Mouse (Mus musculus): ENCODE measurements around the gene Map2k2. TPM values are rescaled to one million over a fixed set of nuclear protein-coding genes. Genes with fewer than 3 reads are reported as not detected.

Gene Map2k2
- polyA plus RNA-seq, 1 experiment from 2014 or later = 118 TPM

GRCm38 (mm10) chr10:81092465-81093250, 13.1 kb upstream of the Map2k2 start:
- no peak overlapping the region for H3K4me3 ChIP-seq (ENCODE audit: low read depth, low read length)
- no peak overlapping the region for H3K27ac ChIP-seq (ENCODE audit: low read length)
- no peaks in the 10 kb centered on the region for H3K9me3 ChIP-seq (ENCODE audit: low read length)
- no peaks in the 10 kb centered on the region for H3K27me3 ChIP-seq (replicated peaks; ENCODE audit: insufficient read depth, low read length)
- H3K4me1 ChIP-seq (ENCODE audit: insufficient read depth, low read depth, low read length) = no peaks in the 10 kb centered on the region
- no peak overlapping the region for H3K4me2 ChIP-seq (replicated peaks; ENCODE audit: low read depth, low read length)
- no peak overlapping the region for H3K9ac ChIP-seq (replicated peaks; ENCODE audit: low read depth)
- 45% methylated on average over 22 of the region's 22 CpGs for WGBS
- TF ChIP-seq EP300 (IDR thresholded peaks at IDR 0.05) (no peak), CTCF (IDR thresholded peaks at IDR 0.05) (no peak)
- ATAC-seq (peak; percentile 53), DNase-seq (ENCODE audit: low spot score) (peak; percentile 26)
- no peaks in the 10 kb centered on the region for H3K36me3 ChIP-seq (ENCODE audit: insufficient read depth, low read length)

- H3K4me2 ChIP-seq (replicated peaks; ENCODE audit: low read depth, low read length) = no peak overlapping the region
- no peak overlapping the region for H3K4me3 ChIP-seq (ENCODE audit: low read depth, low read length)
- no peaks in the 10 kb centered on the region for H3K4me1 ChIP-seq (ENCODE audit: insufficient read depth, low read depth, low read length)
- DNase-seq (ENCODE audit: low spot score) (no peak), ATAC-seq (no peak)
- no peaks in the 10 kb centered on the region for H3K27me3 ChIP-seq (replicated peaks; ENCODE audit: insufficient read depth, low read length)
- H3K9me3 ChIP-seq (ENCODE audit: low read length) = no peaks in the 10 kb centered on the region
- H3K9ac ChIP-seq (replicated peaks; ENCODE audit: low read depth) = no peak overlapping the region
- TF ChIP-seq EP300 (IDR thresholded peaks at IDR 0.05) (no peak), CTCF (IDR thresholded peaks at IDR 0.05) (no peak)
- H3K27ac ChIP-seq (ENCODE audit: low read length) = no peak overlapping the region
- 54% methylated on average over 9 of the region's 9 CpGs for WGBS
- H3K36me3 ChIP-seq (ENCODE audit: insufficient read depth, low read length) = no peaks in the 10 kb centered on the region
Observed at GRCm38 (mm10) chr10:81094931-81095678, 10.6 kb upstream of the Map2k2 start.

- H3K4me1 ChIP-seq (ENCODE audit: insufficient read depth, low read depth, low read length) = peaks cover 7% of the 10 kb centered on the region
- WGBS = under 1% methylated on average over 33 of the region's 35 CpGs
- H3K4me3 ChIP-seq (ENCODE audit: low read depth, low read length) = peak overlapping the region; percentile 74
- H3K36me3 ChIP-seq (ENCODE audit: insufficient read depth, low read length) = peaks cover 19% of the 10 kb centered on the region
- DNase-seq (ENCODE audit: low spot score) = peak; percentile 90
- H3K9ac ChIP-seq (replicated peaks; ENCODE audit: low read depth) = peak overlapping the region; percentile 79
- no peaks in the 10 kb centered on the region for H3K9me3 ChIP-seq (ENCODE audit: low read length)
- peak overlapping the region; percentile 61 for H3K4me2 ChIP-seq (replicated peaks; ENCODE audit: low read depth, low read length)
- no peaks in the 10 kb centered on the region for H3K27me3 ChIP-seq (replicated peaks; ENCODE audit: insufficient read depth, low read length)
- H3K27ac ChIP-seq (ENCODE audit: low read length) = peak overlapping the region; percentile 99
- TF ChIP-seq EP300 (IDR thresholded peaks at IDR 0.05) = no peak
- TF ChIP-seq CTCF (IDR thresholded peaks at IDR 0.05) = peak; percentile 56
- ATAC-seq = peak; percentile 94
Observed at GRCm38 (mm10) chr10:81106113-81106721, 502 bp downstream of the Map2k2 start.

- no peak for TF ChIP-seq EP300 (IDR thresholded peaks at IDR 0.05)
- no peak for TF ChIP-seq CTCF (IDR thresholded peaks at IDR 0.05)
- Histone ChIP-seq H3K4me2 (replicated peaks; ENCODE audit: low read depth, low read length) (no peak overlapping the region), H3K9me3 (ENCODE audit: low read length) (no peaks in the 10 kb centered on the region), H3K9ac (replicated peaks; ENCODE audit: low read depth) (no peak overlapping the region), H3K36me3 (ENCODE audit: insufficient read depth, low read length) (peaks cover 39% of the 10 kb centered on the region), H3K27me3 (replicated peaks; ENCODE audit: insufficient read depth, low read length) (no peaks in the 10 kb centered on the region), H3K27ac (ENCODE audit: low read length) (no peak overlapping the region), H3K4me3 (ENCODE audit: low read depth, low read length) (no peak overlapping the region), H3K4me1 (ENCODE audit: insufficient read depth, low read depth, low read length) (no peaks in the 10 kb centered on the region)
- no peak for ATAC-seq
- WGBS = 85% methylated on average over 6 of the region's 6 CpGs
- no peak for DNase-seq (ENCODE audit: low spot score)
Observed at GRCm38 (mm10) chr10:81112946-81113345, 7.2 kb downstream of the Map2k2 start.

GRCm38 (mm10) chr10:81119625-81120024, 13.9 kb downstream of the Map2k2 start:
- H3K4me2 ChIP-seq (replicated peaks; ENCODE audit: low read depth, low read length) = no peak overlapping the region
- ATAC-seq (no peak), DNase-seq (ENCODE audit: low spot score) (no peak)
- H3K9ac ChIP-seq (replicated peaks; ENCODE audit: low read depth) = no peak overlapping the region
- WGBS = 91% methylated on average over 10 of the region's 10 CpGs
- H3K36me3 ChIP-seq (ENCODE audit: insufficient read depth, low read length) = peaks cover 49% of the 10 kb centered on the region
- H3K27me3 ChIP-seq (replicated peaks; ENCODE audit: insufficient read depth, low read length) = no peaks in the 10 kb centered on the region
- H3K27ac ChIP-seq (ENCODE audit: low read length) = no peak overlapping the region
- no peaks in the 10 kb centered on the region for H3K9me3 ChIP-seq (ENCODE audit: low read length)
- TF ChIP-seq CTCF (IDR thresholded peaks at IDR 0.05) = no peak
- H3K4me1 ChIP-seq (ENCODE audit: insufficient read depth, low read depth, low read length) = no peaks in the 10 kb centered on the region
- H3K4me3 ChIP-seq (ENCODE audit: low read depth, low read length) = no peak overlapping the region

GRCm38 (mm10) chr10:81120650-81121049, 14.9 kb downstream of the Map2k2 start:
- WGBS = 81% methylated on average over 7 of the region's 7 CpGs
- Histone ChIP-seq H3K27ac (ENCODE audit: low read length) (no peak overlapping the region), H3K36me3 (ENCODE audit: insufficient read depth, low read length) (peaks cover 42% of the 10 kb centered on the region), H3K9ac (replicated peaks; ENCODE audit: low read depth) (no peak overlapping the region), H3K4me1 (ENCODE audit: insufficient read depth, low read depth, low read length) (no peaks in the 10 kb centered on the region), H3K4me2 (replicated peaks; ENCODE audit: low read depth, low read length) (no peak overlapping the region), H3K9me3 (ENCODE audit: low read length) (no peaks in the 10 kb centered on the region), H3K4me3 (ENCODE audit: low read depth, low read length) (no peak overlapping the region), H3K27me3 (replicated peaks; ENCODE audit: insufficient read depth, low read length) (no peaks in the 10 kb centered on the region)
- DNase-seq (ENCODE audit: low spot score) (no peak), ATAC-seq (no peak)
- TF ChIP-seq CTCF (IDR thresholded peaks at IDR 0.05) = no peak
- TF ChIP-seq EP300 (IDR thresholded peaks at IDR 0.05) = no peak
